Mouse (Mus musculus): ENCODE results near the gene Pigo. TPM values are rescaled to one million over a fixed set of nuclear protein-coding genes. Genes with fewer than 3 reads are reported as not detected.

Gene Pigo
- total and polyA plus RNA-seq, 2 experiments from 2014 or later, result 24.4 to 33.4 TPM

GRCm38 (mm10) chr4:43029749-43030148 lies 4.1 kb upstream of the Pigo start:
- Histone ChIP-seq H3K4me2 (ENCODE audit: low read depth, low read length, poor library complexity, severe bottlenecking) (no peak overlapping the region), H3K4me3 (ENCODE audit: low read depth, low read length) (no peak overlapping the region), H3K27me3 (ENCODE audit: insufficient read depth, low read length) (no peaks in the 10 kb centered on the region), H3K27ac (ENCODE audit: low read depth, low read length) (no peak overlapping the region), H3K36me3 (ENCODE audit: insufficient read depth, low read length) (peaks cover 28% of the 10 kb centered on the region), H3K9me3 (ENCODE audit: low read length) (no peaks in the 10 kb centered on the region), H3K9ac (replicated peaks; ENCODE audit: low read length, poor library complexity, severe bottlenecking) (no peak overlapping the region; the same call in 1 of the 2 replicates), H3K4me1 (ENCODE audit: insufficient read depth, low read length) (peaks cover 5% of the 10 kb centered on the region)
- ATAC-seq (ENCODE audit: low FRiP score), result no peak
- no peak for DNase-seq (ENCODE audit: low spot score)
- no peak for TF ChIP-seq CTCF (IDR thresholded peaks at IDR 0.05)
- WGBS, result 94% methylated on average over 9 of the region's 9 CpGs

GRCm38 (mm10) chr4:43029121-43029520 lies 3.5 kb upstream of the Pigo start:
- Histone ChIP-seq H3K27me3 (ENCODE audit: insufficient read depth, low read length) (no peaks in the 10 kb centered on the region), H3K9me3 (ENCODE audit: low read length) (no peaks in the 10 kb centered on the region), H3K4me2 (ENCODE audit: low read depth, low read length, poor library complexity, severe bottlenecking) (no peak overlapping the region), H3K27ac (ENCODE audit: low read depth, low read length) (no peak overlapping the region), H3K9ac (replicated peaks; ENCODE audit: low read length, poor library complexity, severe bottlenecking) (no peak overlapping the region), H3K4me1 (ENCODE audit: insufficient read depth, low read length) (peaks cover 11% of the 10 kb centered on the region), H3K4me3 (ENCODE audit: low read depth, low read length) (no peak overlapping the region), H3K36me3 (ENCODE audit: insufficient read depth, low read length) (peaks cover 28% of the 10 kb centered on the region)
- 93% methylated on average over 7 of the region's 7 CpGs for WGBS
- DNase-seq (ENCODE audit: low spot score) (no peak), ATAC-seq (ENCODE audit: low FRiP score) (no peak)
- TF ChIP-seq CTCF (IDR thresholded peaks at IDR 0.05), result no peak

GRCm38 (mm10) chr4:43024673-43025072 lies 946 bp downstream of the Pigo start:
- ATAC-seq (ENCODE audit: low FRiP score), result no peak
- no peak for DNase-seq (ENCODE audit: low spot score)
- Histone ChIP-seq H3K4me2 (ENCODE audit: low read depth, low read length, poor library complexity, severe bottlenecking) (peak overlapping the region; percentile 69), H3K4me1 (ENCODE audit: insufficient read depth, low read length) (peaks cover 8% of the 10 kb centered on the region), H3K9ac (replicated peaks; ENCODE audit: low read length, poor library complexity, severe bottlenecking) (peak overlapping the region; percentile 57; the same call in 1 of the 2 replicates), H3K36me3 (ENCODE audit: insufficient read depth, low read length) (peaks cover 53% of the 10 kb centered on the region), H3K27me3 (ENCODE audit: insufficient read depth, low read length) (no peaks in the 10 kb centered on the region), H3K27ac (ENCODE audit: low read depth, low read length) (peak overlapping the region; percentile 91), H3K9me3 (ENCODE audit: low read length) (no peaks in the 10 kb centered on the region), H3K4me3 (ENCODE audit: low read depth, low read length) (peak overlapping the region; percentile 56)
- TF ChIP-seq CTCF (IDR thresholded peaks at IDR 0.05), result no peak
- 79% methylated on average over 14 of the region's 14 CpGs for WGBS

GRCm38 (mm10) chr4:43021341-43021740 lies 4.3 kb downstream of the Pigo start:
- no peaks in the 10 kb centered on the region for H3K9me3 ChIP-seq (ENCODE audit: low read length)
- ATAC-seq (ENCODE audit: low FRiP score) (no peak), DNase-seq (ENCODE audit: low spot score) (no peak)
- no peak overlapping the region for H3K4me3 ChIP-seq (ENCODE audit: low read depth, low read length)
- WGBS, result 71% methylated on average over 17 of the region's 17 CpGs
- no peak overlapping the region for H3K4me2 ChIP-seq (ENCODE audit: low read depth, low read length, poor library complexity, severe bottlenecking)
- no peak overlapping the region for H3K27ac ChIP-seq (ENCODE audit: low read depth, low read length)
- no peak overlapping the region for H3K9ac ChIP-seq (replicated peaks; ENCODE audit: low read length, poor library complexity, severe bottlenecking)
- peaks cover 55% of the 10 kb centered on the region for H3K36me3 ChIP-seq (ENCODE audit: insufficient read depth, low read length)
- no peaks in the 10 kb centered on the region for H3K27me3 ChIP-seq (ENCODE audit: insufficient read depth, low read length)
- no peak for TF ChIP-seq CTCF (IDR thresholded peaks at IDR 0.05)
- H3K4me1 ChIP-seq (ENCODE audit: insufficient read depth, low read length), result peaks cover 8% of the 10 kb centered on the region

- H3K4me3 ChIP-seq (ENCODE audit: low read depth, low read length), result no peak overlapping the region
- H3K9ac ChIP-seq (replicated peaks; ENCODE audit: low read length, poor library complexity, severe bottlenecking), result no peak overlapping the region
- WGBS, result 88% methylated on average over 16 of the region's 16 CpGs
- H3K27me3 ChIP-seq (ENCODE audit: insufficient read depth, low read length), result no peaks in the 10 kb centered on the region
- ATAC-seq (ENCODE audit: low FRiP score) (no peak), DNase-seq (ENCODE audit: low spot score) (no peak)
- no peaks in the 10 kb centered on the region for H3K9me3 ChIP-seq (ENCODE audit: low read length)
- TF ChIP-seq CTCF (IDR thresholded peaks at IDR 0.05), result no peak
- H3K27ac ChIP-seq (ENCODE audit: low read depth, low read length), result no peak overlapping the region
- H3K4me1 ChIP-seq (ENCODE audit: insufficient read depth, low read length), result peaks cover 8% of the 10 kb centered on the region
- no peak overlapping the region for H3K4me2 ChIP-seq (ENCODE audit: low read depth, low read length, poor library complexity, severe bottlenecking)
- peaks cover 55% of the 10 kb centered on the region for H3K36me3 ChIP-seq (ENCODE audit: insufficient read depth, low read length)
Observed at GRCm38 (mm10) chr4:43020876-43021275, 4.7 kb downstream of the Pigo start.

- 92% methylated on average over 23 of the region's 23 CpGs for WGBS
- peaks cover 55% of the 10 kb centered on the region for H3K36me3 ChIP-seq (ENCODE audit: insufficient read depth, low read length)
- DNase-seq (ENCODE audit: low spot score), result no peak
Observed at GRCm38 (mm10) chr4:43019641-43020465, 5.8 kb downstream of the Pigo start.

More at GRCm38 (mm10) chr4:43019641-43020465, 5.8 kb downstream of the Pigo start:
- H3K27me3 ChIP-seq (ENCODE audit: insufficient read depth, low read length), result no peaks in the 10 kb centered on the region
- H3K4me1 ChIP-seq (ENCODE audit: insufficient read depth, low read length), result peaks cover 8% of the 10 kb centered on the region
- no peaks in the 10 kb centered on the region for H3K9me3 ChIP-seq (ENCODE audit: low read length)
- no peak for ATAC-seq (ENCODE audit: low FRiP score)
- H3K4me2 ChIP-seq (ENCODE audit: low read depth, low read length, poor library complexity, severe bottlenecking), result no peak overlapping the region
- no peak overlapping the region for H3K9ac ChIP-seq (replicated peaks; ENCODE audit: low read length, poor library complexity, severe bottlenecking)
- H3K27ac ChIP-seq (ENCODE audit: low read depth, low read length), result no peak overlapping the region
- no peak overlapping the region for H3K4me3 ChIP-seq (ENCODE audit: low read depth, low read length)
- TF ChIP-seq CTCF (IDR thresholded peaks at IDR 0.05), result no peak
